Mouse (Mus musculus): ENCODE data around the gene Sh2d3c. TPM values are rescaled to one million over a fixed set of nuclear protein-coding genes. Genes with fewer than 3 reads are reported as not detected.

The Sh2d3c gene
- polyA plus RNA-seq, 1 experiment = not detected

DNA sequence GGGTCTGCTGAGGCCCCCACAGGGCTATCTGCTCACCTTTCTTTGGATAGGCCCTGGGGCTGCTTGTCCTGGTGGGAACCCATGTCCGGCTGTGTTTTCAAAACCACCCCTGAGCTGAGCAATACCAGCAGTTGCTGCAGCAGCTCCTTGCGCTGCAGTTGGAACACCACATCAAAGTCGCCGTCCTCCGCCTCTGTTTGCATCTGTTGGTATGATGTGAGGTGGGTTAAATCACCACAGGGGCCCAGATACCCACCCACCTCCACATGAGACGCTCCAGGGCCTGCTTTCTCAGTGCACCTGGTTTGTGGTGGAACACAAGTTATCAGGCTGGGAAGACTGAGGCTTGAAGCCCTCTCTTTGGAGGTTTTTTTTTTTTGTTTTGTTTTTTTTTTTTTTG, 57.2 kb downstream of the Sh2d3c start:
- Histone ChIP-seq H3K27ac (ENCODE audit: insufficient read depth, low read depth, low read length) (no peak overlapping the region), H3K4me1 (ENCODE audit: control insufficient read depth, insufficient read depth, low read length) (peaks cover 19% of the 10 kb centered on the region), H3K4me3 (ENCODE audit: insufficient read depth, low read depth, low read length) (no peak overlapping the region)
- TF ChIP-seq POLR2A (IDR thresholded peaks at IDR 0.05; ENCODE audit: insufficient read depth, low read depth, low read length) = no peak
- no peak for TF ChIP-seq CTCF (IDR thresholded peaks at IDR 0.05; ENCODE audit: insufficient read depth, low read depth, low read length)
- WGBS = 93% methylated on average over 6 of the region's 6 CpGs

DNA sequence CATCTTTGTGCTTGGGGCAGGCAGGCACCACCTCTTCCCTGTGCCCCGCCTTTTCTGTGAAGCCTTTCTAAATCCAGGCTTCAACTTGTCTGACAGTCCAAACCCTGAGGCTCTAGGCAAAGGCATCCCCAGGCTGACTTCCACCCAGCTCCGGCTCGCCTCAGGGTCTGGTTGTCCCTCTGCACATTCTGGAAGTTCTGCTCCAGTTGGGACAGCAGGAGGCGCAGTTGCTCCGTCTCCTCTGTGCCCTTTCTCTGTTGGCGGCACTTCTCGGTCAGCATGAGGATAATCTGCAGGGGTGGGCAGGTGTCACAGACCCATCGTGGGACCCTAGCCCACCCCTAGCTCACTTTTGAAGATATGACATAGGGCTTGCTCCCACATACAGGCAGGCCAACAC, 58.3 kb downstream of the Sh2d3c start:
- no peak overlapping the region for H3K4me3 ChIP-seq (ENCODE audit: insufficient read depth, low read depth, low read length)
- WGBS = 14% methylated on average over 8 of the region's 8 CpGs
- peaks cover 23% of the 10 kb centered on the region for H3K4me1 ChIP-seq (ENCODE audit: control insufficient read depth, insufficient read depth, low read length)
- no peak overlapping the region for H3K27ac ChIP-seq (ENCODE audit: insufficient read depth, low read depth, low read length)
- TF ChIP-seq POLR2A (IDR thresholded peaks at IDR 0.05; ENCODE audit: insufficient read depth, low read depth, low read length) (no peak), CTCF (IDR thresholded peaks at IDR 0.05; ENCODE audit: insufficient read depth, low read depth, low read length) (peak; percentile 68)

DNA sequence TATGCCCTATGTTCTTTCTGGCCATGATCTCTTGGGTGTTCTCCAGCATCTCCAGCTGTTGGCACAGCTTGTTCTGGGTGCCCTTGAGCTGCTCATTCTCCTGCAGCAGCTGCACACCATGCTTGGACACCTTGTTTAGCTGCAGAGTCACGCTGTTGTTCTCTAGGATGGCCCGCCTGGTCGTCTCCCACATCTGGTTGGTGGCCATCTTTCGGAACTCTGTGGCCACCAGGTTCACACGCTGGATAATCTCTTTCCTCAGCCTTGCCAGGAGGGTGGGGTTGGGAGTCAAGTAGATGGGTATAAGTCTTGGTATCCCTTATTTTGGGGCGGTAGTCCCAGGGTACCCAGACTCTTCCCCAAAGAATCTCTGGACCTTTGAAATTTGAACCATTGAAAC, 58.9 kb downstream of the Sh2d3c start:
- 94% methylated on average over 6 of the region's 6 CpGs for WGBS
- H3K4me1 ChIP-seq (ENCODE audit: control insufficient read depth, insufficient read depth, low read length) = peaks cover 23% of the 10 kb centered on the region
- H3K4me3 ChIP-seq (ENCODE audit: insufficient read depth, low read depth, low read length) = no peak overlapping the region
- H3K27ac ChIP-seq (ENCODE audit: insufficient read depth, low read depth, low read length) = no peak overlapping the region
- TF ChIP-seq CTCF (IDR thresholded peaks at IDR 0.05; ENCODE audit: insufficient read depth, low read depth, low read length) = no peak
- no peak for TF ChIP-seq POLR2A (IDR thresholded peaks at IDR 0.05; ENCODE audit: insufficient read depth, low read depth, low read length)

DNA sequence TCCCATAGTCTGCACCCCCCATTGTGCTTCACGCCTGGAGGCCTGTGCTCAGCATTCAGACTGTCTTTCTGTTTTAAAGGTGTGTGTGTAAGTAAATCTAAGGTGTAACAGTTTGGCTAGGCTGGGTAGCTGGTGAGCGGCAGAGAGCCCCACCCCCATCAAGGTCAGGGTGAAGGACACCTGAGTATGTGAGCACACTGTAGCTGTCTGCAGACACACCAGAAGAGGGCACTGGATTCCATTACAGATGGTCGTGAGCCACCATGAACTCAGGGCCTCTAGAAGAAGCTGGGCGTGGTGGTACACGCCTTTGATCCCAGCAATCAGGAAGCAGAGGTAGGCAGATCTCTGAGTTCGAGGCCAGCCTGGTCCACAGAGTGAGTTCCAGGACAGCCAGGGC, 60.9 kb downstream of the Sh2d3c start:
- H3K4me3 ChIP-seq (ENCODE audit: insufficient read depth, low read depth, low read length) = no peak overlapping the region
- H3K27ac ChIP-seq (ENCODE audit: insufficient read depth, low read depth, low read length) = no peak overlapping the region
- WGBS = 83% methylated on average over 6 of the region's 6 CpGs
- H3K4me1 ChIP-seq (ENCODE audit: control insufficient read depth, insufficient read depth, low read length) = peaks cover 17% of the 10 kb centered on the region
- no peak for TF ChIP-seq POLR2A (IDR thresholded peaks at IDR 0.05; ENCODE audit: insufficient read depth, low read depth, low read length)
- no peak for TF ChIP-seq CTCF (IDR thresholded peaks at IDR 0.05; ENCODE audit: insufficient read depth, low read depth, low read length)

DNA sequence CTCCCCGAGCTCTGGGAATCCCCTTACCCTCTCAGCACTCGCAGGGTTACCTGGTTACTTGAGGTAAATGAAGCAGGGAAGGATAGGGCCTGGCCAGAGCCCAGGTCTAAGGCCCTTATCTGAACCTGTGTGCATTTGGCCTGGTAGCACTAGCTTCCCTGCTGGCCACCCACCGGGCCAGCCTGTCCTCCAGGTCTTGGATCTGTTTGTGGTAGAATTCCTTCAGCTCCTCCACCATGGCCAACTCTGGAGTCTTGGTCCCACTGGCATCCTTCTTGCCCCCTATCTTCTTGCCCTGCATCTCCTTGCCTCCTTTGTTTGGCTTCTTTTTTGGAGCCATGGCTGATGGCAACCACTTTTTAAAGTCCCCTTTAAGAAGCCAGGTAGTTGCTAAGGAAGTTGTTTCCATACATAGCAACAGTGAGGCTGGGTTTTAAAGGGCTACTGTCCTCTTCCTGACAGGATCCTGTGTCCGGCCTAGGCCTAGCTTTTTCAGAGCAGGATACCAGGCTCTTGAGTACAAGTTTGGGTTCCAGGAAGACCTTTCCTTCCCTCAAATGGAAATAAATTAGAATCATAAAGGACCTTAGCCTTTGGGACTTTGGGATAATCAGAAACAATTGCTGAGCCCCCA, 63.3 kb downstream of the Sh2d3c start, which contains the start of gene Cfap157:
Gene Cfap157, minus strand, starts transcription at position 381 of the 634 bp plus-strand sequence.
- no peak within 1 kb of the TSS for H3K27ac ChIP-seq (ENCODE audit: insufficient read depth, low read depth, low read length)
- 66% methylated on average over 4 of the region's 4 CpGs for WGBS
- H3K4me1 ChIP-seq (ENCODE audit: control insufficient read depth, insufficient read depth, low read length) = peaks cover 16% of the 10 kb centered on the region
- TF ChIP-seq CTCF (IDR thresholded peaks at IDR 0.05; ENCODE audit: insufficient read depth, low read depth, low read length) (no peak), POLR2A (IDR thresholded peaks at IDR 0.05; ENCODE audit: insufficient read depth, low read depth, low read length) (no peak)
- no peak within 1 kb of the TSS for H3K4me3 ChIP-seq (ENCODE audit: insufficient read depth, low read depth, low read length)

DNA sequence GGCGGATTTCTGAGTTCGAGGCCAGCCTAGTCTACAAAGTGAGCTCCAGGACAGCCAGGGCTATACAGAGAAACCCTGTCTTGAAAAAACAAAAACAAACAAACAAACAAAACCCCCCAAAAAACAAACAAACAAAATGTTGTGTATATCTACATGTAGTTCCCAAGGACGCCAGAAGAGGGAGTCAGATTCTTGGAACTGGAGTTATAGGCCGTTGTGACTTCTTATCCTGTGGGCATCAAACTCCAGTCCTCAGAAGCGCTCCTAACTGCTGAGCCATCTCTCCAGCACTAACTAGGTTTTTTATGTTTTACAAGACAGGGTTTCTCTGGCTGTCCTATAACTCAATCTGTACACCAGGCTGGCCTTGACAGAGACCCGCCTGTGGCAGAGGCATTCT, 66.3 kb downstream of the Sh2d3c start:
- no peak overlapping the region for H3K4me3 ChIP-seq (ENCODE audit: insufficient read depth, low read depth, low read length)
- peaks cover 16% of the 10 kb centered on the region for H3K4me1 ChIP-seq (ENCODE audit: control insufficient read depth, insufficient read depth, low read length)
- H3K27ac ChIP-seq (ENCODE audit: insufficient read depth, low read depth, low read length) = no peak overlapping the region
- 57% methylated on average over 6 of the region's 6 CpGs for WGBS
- TF ChIP-seq CTCF (IDR thresholded peaks at IDR 0.05; ENCODE audit: insufficient read depth, low read depth, low read length) (no peak), POLR2A (IDR thresholded peaks at IDR 0.05; ENCODE audit: insufficient read depth, low read depth, low read length) (no peak)

DNA sequence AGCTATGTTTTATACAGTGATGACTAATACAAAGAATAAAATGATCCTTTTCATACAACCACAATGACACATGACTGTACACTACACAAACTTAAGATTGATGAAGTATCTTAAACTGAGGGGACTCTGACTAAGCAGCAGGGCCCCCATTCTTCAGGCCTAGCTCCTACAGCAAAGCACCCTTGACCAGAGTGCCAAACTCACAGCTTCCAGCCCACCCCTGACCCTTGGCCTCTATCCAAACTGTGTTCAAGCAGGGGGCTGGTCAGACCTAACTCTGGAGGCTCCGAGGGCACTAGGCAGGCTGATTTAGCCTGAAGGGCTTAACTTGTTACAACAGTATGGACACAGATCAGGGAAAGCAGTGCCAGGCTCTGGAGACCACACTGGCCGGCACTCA, 67.7 kb downstream of the Sh2d3c start:
- TF ChIP-seq POLR2A (IDR thresholded peaks at IDR 0.05; ENCODE audit: insufficient read depth, low read depth, low read length) = no peak
- no peak for TF ChIP-seq CTCF (IDR thresholded peaks at IDR 0.05; ENCODE audit: insufficient read depth, low read depth, low read length)
- Histone ChIP-seq H3K27ac (ENCODE audit: insufficient read depth, low read depth, low read length) (no peak overlapping the region), H3K4me3 (ENCODE audit: insufficient read depth, low read depth, low read length) (no peak overlapping the region), H3K4me1 (ENCODE audit: control insufficient read depth, insufficient read depth, low read length) (peaks cover 16% of the 10 kb centered on the region)
- 52% methylated on average over 2 of the region's 2 CpGs for WGBS

DNA sequence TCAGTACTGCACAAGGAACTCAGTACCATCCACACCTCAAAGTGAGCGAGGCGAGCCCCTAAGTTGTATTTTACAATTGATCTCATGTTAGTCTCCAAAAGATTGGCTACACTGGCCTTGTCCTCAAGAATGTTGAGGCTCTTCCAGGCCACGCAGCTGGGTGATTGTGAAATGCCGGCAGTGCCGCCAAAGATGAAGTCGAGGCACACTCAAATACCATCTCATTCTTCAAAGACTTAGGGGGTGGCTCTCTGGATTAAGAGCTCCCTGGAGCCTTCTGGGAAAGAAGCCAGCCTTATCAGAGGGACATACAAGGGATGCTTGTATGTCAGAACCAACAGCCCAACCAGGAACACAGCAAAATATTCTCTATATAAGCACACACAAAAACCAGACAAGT, 70.4 kb downstream of the Sh2d3c start:
- Histone ChIP-seq H3K27ac (ENCODE audit: insufficient read depth, low read depth, low read length) (peak overlapping the region; percentile 15; the same call in 1 of the 2 replicates), H3K4me3 (ENCODE audit: insufficient read depth, low read depth, low read length) (no peak overlapping the region), H3K4me1 (ENCODE audit: control insufficient read depth, insufficient read depth, low read length) (peaks cover 11% of the 10 kb centered on the region)
- no peak for TF ChIP-seq CTCF (IDR thresholded peaks at IDR 0.05; ENCODE audit: insufficient read depth, low read depth, low read length)
- no peak for TF ChIP-seq POLR2A (IDR thresholded peaks at IDR 0.05; ENCODE audit: insufficient read depth, low read depth, low read length)
- WGBS = 39% methylated on average over 6 of the region's 6 CpGs

DNA sequence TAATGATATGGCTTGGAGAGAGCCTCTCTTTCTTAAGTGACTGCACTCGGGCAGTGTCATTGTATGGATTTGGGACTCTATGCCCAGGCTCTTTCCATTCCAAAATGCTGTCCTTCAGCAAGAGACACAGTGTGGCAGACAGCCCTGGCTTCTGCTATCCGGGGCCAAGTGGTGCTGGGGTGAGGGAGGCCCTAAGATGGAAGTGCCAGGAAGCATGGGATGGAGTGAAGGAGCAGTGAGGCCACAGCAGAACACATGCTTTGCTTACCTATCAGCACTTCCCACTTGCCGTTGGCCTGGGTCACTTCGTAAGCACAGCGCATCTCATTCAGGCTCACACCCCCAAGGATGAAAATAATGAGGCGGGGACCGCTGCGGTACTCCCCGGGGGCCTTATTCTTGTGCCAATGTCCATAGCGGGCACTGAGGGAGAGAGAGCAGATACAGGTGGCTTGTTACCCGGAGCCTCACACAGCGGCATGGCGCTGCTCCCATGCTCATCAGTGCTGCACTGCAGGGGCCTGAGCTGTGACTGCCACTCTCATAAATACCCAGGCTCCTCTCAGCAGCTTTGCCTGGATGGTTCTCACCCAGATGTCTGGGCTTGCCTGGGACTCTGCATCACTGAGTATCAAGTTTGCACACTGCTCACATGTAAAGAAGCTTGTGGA, 75.0 kb downstream of the Sh2d3c start:
- H3K4me1 ChIP-seq (ENCODE audit: control insufficient read depth, insufficient read depth, low read length) = peaks cover 25% of the 10 kb centered on the region
- H3K27ac ChIP-seq (ENCODE audit: insufficient read depth, low read depth, low read length) = no peak overlapping the region
- TF ChIP-seq POLR2A (IDR thresholded peaks at IDR 0.05; ENCODE audit: insufficient read depth, low read depth, low read length) = no peak
- TF ChIP-seq CTCF (IDR thresholded peaks at IDR 0.05; ENCODE audit: insufficient read depth, low read depth, low read length) = no peak
- WGBS = 65% methylated on average over 13 of the region's 13 CpGs
- no peak overlapping the region for H3K4me3 ChIP-seq (ENCODE audit: insufficient read depth, low read depth, low read length)

Data from olfactory bulb, adult 2 months (tissue).